Mouse (Mus musculus): ENCODE results near the gene Rasgef1b. TPM values are rescaled to one million over a fixed set of nuclear protein-coding genes. Genes with fewer than 3 reads are reported as not detected.

Rasgef1b gene
- polyA plus RNA-seq, 1 experiment from 2014 or later, result 7.8 TPM

DNA sequence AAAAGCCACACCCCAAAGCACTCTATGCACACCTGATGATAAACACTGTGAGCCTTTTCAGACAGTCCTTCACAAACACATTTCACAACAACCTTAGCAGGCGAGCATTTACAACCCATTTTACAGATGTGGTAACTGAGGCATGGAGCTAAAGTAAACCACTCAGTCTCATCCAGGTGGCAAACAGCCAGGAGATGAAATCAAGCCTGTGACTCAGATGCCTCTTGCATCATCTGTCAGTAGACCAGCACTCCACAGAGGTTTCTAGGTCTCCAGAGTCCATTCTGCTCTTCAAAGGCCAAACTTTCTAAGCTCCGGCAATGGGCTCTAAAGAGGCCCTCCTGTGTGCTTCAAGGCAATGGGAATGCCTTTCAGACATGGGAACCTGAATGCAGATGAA, 396.8 kb downstream of the Rasgef1b start:
- no peak overlapping the region for H3K4me2 ChIP-seq (replicated peaks; ENCODE audit: low read depth, low read length)
- H3K4me1 ChIP-seq (ENCODE audit: insufficient read depth, low read length), result no peaks in the 10 kb centered on the region
- no peak for ATAC-seq (ENCODE audit: low FRiP score, low TSS enrichment)
- H3K9me3 ChIP-seq (ENCODE audit: low read length), result no peaks in the 10 kb centered on the region
- H3K4me3 ChIP-seq (ENCODE audit: low read length), result no peak overlapping the region
- no peaks in the 10 kb centered on the region for H3K36me3 ChIP-seq (ENCODE audit: insufficient read depth, low read length)
- H3K9ac ChIP-seq (replicated peaks; ENCODE audit: low read length), result no peak overlapping the region
- H3K27me3 ChIP-seq (ENCODE audit: insufficient read depth, low read length), result no peaks in the 10 kb centered on the region
- H3K27ac ChIP-seq (ENCODE audit: low read length), result no peak overlapping the region
- 86% methylated on average over 2 of the region's 2 CpGs for WGBS

DNA sequence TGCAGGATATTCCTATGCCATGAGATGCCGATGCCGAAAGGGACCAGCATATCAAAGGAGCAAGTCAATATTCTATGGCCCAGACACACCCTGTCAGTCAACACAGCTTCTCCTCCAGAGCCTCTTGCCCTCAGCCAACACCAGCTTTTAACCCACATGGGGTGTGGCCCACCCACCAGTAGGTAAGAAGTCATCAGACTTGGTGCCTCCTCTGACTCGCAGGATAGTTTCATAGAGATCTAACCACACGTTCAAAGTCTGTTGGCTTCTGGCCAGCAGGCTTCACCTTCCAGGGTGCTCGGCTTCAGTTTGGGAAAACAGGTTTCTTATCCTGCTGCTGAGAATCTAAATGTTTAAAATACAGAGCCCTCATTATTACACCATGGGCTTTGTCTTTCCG, 399.8 kb downstream of the Rasgef1b start:
- ATAC-seq (ENCODE audit: low FRiP score, low TSS enrichment), result no peak
- H3K27ac ChIP-seq (ENCODE audit: low read length), result no peak overlapping the region
- WGBS, result 69% methylated on average over 6 of the region's 6 CpGs

DNA sequence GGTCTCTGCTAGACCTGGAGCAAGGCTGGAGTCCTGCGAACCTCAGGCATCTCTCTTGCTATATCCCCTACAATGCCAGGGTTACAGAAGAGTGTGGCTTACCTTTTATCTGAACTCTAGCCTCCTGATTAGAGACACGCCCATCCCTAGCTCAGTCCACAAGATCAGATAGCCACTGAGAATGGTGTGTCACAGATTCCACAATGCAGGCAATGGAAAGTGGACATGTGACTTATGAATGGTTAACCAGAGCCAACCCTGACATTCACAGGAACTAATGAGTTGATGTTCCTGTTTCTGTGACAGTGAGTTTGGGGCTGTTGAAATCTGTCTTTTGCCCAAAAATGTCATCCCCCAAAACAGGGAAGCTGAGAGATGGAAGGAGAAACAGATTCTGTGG, 401.8 kb downstream of the Rasgef1b start:
- no peak overlapping the region for H3K27ac ChIP-seq (ENCODE audit: low read length)
- 83% methylated on average over 2 of the region's 2 CpGs for WGBS
- ATAC-seq (ENCODE audit: low FRiP score, low TSS enrichment), result no peak

More for the DNA sequence above, 399.8 kb downstream of the Rasgef1b start:
- H3K27me3 ChIP-seq (ENCODE audit: insufficient read depth, low read length), result no peaks in the 10 kb centered on the region
- no peak overlapping the region for H3K4me2 ChIP-seq (replicated peaks; ENCODE audit: low read depth, low read length)
- H3K4me1 ChIP-seq (ENCODE audit: insufficient read depth, low read length), result no peaks in the 10 kb centered on the region
- H3K9ac ChIP-seq (replicated peaks; ENCODE audit: low read length), result no peak overlapping the region
- H3K9me3 ChIP-seq (ENCODE audit: low read length), result no peaks in the 10 kb centered on the region
- H3K4me3 ChIP-seq (ENCODE audit: low read length), result no peak overlapping the region
- H3K36me3 ChIP-seq (ENCODE audit: insufficient read depth, low read length), result no peaks in the 10 kb centered on the region

DNA sequence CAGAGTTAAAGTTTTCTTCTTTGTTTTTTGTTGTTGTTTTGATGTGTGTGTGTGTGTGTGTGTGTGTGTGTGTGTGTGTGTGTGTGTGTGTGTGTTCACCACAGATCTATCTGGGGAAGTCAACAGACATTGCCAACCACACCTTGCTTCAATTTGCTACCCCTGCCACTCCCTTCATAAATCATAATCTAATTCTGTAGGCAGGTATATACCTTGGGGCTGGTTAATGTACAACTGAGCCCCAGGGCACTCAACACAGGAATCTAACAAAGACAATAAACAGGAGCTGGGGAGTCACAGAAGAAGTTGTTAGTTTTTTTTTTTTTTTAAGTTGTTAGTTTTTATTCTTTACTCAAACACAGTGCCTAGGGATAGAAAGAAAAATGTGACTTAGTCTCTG, 403.6 kb downstream of the Rasgef1b start:
- no peaks in the 10 kb centered on the region for H3K27me3 ChIP-seq (ENCODE audit: insufficient read depth, low read length)
- H3K36me3 ChIP-seq (ENCODE audit: insufficient read depth, low read length), result no peaks in the 10 kb centered on the region
- no peak for ATAC-seq (ENCODE audit: low FRiP score, low TSS enrichment)
- H3K9me3 ChIP-seq (ENCODE audit: low read length), result no peaks in the 10 kb centered on the region
- no peak overlapping the region for H3K4me3 ChIP-seq (ENCODE audit: low read length)
- H3K9ac ChIP-seq (replicated peaks; ENCODE audit: low read length), result no peak overlapping the region
- no peak overlapping the region for H3K4me2 ChIP-seq (replicated peaks; ENCODE audit: low read depth, low read length)
- H3K27ac ChIP-seq (ENCODE audit: low read length), result no peak overlapping the region
- H3K4me1 ChIP-seq (ENCODE audit: insufficient read depth, low read length), result no peaks in the 10 kb centered on the region

More for the DNA sequence above, 401.8 kb downstream of the Rasgef1b start:
- Histone ChIP-seq H3K4me3 (ENCODE audit: low read length) (no peak overlapping the region), H3K36me3 (ENCODE audit: insufficient read depth, low read length) (no peaks in the 10 kb centered on the region), H3K9me3 (ENCODE audit: low read length) (no peaks in the 10 kb centered on the region), H3K27me3 (ENCODE audit: insufficient read depth, low read length) (no peaks in the 10 kb centered on the region), H3K4me1 (ENCODE audit: insufficient read depth, low read length) (no peaks in the 10 kb centered on the region), H3K9ac (replicated peaks; ENCODE audit: low read length) (no peak overlapping the region), H3K4me2 (replicated peaks; ENCODE audit: low read depth, low read length) (no peak overlapping the region)

- no peak overlapping the region for H3K4me2 ChIP-seq (replicated peaks; ENCODE audit: low read depth, low read length)
- H3K9ac ChIP-seq (replicated peaks; ENCODE audit: low read length), result no peak overlapping the region
- no peaks in the 10 kb centered on the region for H3K9me3 ChIP-seq (ENCODE audit: low read length)
- H3K4me1 ChIP-seq (ENCODE audit: insufficient read depth, low read length), result no peaks in the 10 kb centered on the region
- ATAC-seq (ENCODE audit: low FRiP score, low TSS enrichment), result no peak
- H3K4me3 ChIP-seq (ENCODE audit: low read length), result no peak overlapping the region
- WGBS, result 72% methylated on average over 4 of the region's 4 CpGs
- H3K27ac ChIP-seq (ENCODE audit: low read length), result no peak overlapping the region
- no peaks in the 10 kb centered on the region for H3K27me3 ChIP-seq (ENCODE audit: insufficient read depth, low read length)
- no peaks in the 10 kb centered on the region for H3K36me3 ChIP-seq (ENCODE audit: insufficient read depth, low read length)
Observed at GRCm38 (mm10) chr5:99320783-99321182, 408.1 kb downstream of the Rasgef1b start.

GRCm38 (mm10) chr5:99297939-99298338, 430.9 kb downstream of the Rasgef1b start:
- H3K4me3 ChIP-seq (ENCODE audit: low read length), result no peak overlapping the region
- H3K4me1 ChIP-seq (ENCODE audit: insufficient read depth, low read length), result peaks cover 7% of the 10 kb centered on the region; the same call in 1 of the 2 replicates
- WGBS, result 65% methylated on average over 4 of the region's 4 CpGs
- no peak for ATAC-seq (ENCODE audit: low FRiP score, low TSS enrichment)
- no peak overlapping the region for H3K9ac ChIP-seq (replicated peaks; ENCODE audit: low read length)
- no peak overlapping the region for H3K4me2 ChIP-seq (replicated peaks; ENCODE audit: low read depth, low read length)
- no peaks in the 10 kb centered on the region for H3K36me3 ChIP-seq (ENCODE audit: insufficient read depth, low read length)
- H3K27me3 ChIP-seq (ENCODE audit: insufficient read depth, low read length), result no peaks in the 10 kb centered on the region
- H3K27ac ChIP-seq (ENCODE audit: low read length), result no peak overlapping the region
- H3K9me3 ChIP-seq (ENCODE audit: low read length), result no peaks in the 10 kb centered on the region

- Histone ChIP-seq H3K9me3 (ENCODE audit: low read length) (no peaks in the 10 kb centered on the region), H3K4me3 (ENCODE audit: low read length) (no peak overlapping the region), H3K4me1 (ENCODE audit: insufficient read depth, low read length) (peaks cover 7% of the 10 kb centered on the region; the same call in 1 of the 2 replicates), H3K27me3 (ENCODE audit: insufficient read depth, low read length) (no peaks in the 10 kb centered on the region), H3K36me3 (ENCODE audit: insufficient read depth, low read length) (no peaks in the 10 kb centered on the region), H3K9ac (replicated peaks; ENCODE audit: low read length) (no peak overlapping the region), H3K4me2 (replicated peaks; ENCODE audit: low read depth, low read length) (no peak overlapping the region), H3K27ac (ENCODE audit: low read length) (no peak overlapping the region)
- 42% methylated on average over 2 of the region's 2 CpGs for WGBS
- peak; percentile 61; the same call in 1 of the 2 replicates for ATAC-seq (ENCODE audit: low FRiP score, low TSS enrichment)
Observed at GRCm38 (mm10) chr5:99296348-99296747, 432.5 kb downstream of the Rasgef1b start.

DNA sequence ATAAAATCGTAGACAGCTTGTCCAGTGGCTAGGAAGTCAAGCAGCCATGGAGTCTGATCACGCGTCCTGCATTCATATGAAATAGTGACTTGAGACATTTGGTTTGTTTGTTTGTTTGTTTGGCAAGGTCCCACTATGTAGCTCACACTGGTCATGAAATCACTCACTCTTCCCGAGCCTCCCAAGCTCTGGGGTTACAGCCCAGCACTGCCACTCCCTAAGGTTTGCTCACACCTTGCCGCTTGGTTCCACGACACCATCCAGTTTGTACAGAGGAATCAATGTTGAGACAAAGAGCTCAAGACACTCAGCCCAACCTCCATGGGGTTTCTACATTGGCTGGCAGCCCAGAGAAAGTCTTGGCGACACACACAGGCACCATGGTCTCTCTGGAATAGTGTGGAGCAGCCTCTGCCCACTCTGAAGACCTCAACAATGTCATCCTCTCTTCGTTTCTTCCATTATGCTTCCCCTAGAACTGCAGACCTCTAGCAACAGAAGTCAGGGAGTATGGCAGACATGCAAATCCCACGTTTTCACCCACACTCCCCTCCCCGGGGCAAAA, 436.5 kb downstream of the Rasgef1b start:
- peaks cover 7% of the 10 kb centered on the region; the same call in 1 of the 2 replicates for H3K4me1 ChIP-seq (ENCODE audit: insufficient read depth, low read length)
- ATAC-seq (ENCODE audit: low FRiP score, low TSS enrichment), result no peak
- no peak overlapping the region for H3K4me3 ChIP-seq (ENCODE audit: low read length)
- no peak overlapping the region for H3K9ac ChIP-seq (replicated peaks; ENCODE audit: low read length)
- WGBS, result 68% methylated on average over 10 of the region's 10 CpGs
- H3K9me3 ChIP-seq (ENCODE audit: low read length), result no peaks in the 10 kb centered on the region
- no peak overlapping the region for H3K4me2 ChIP-seq (replicated peaks; ENCODE audit: low read depth, low read length)
- no peaks in the 10 kb centered on the region for H3K27me3 ChIP-seq (ENCODE audit: insufficient read depth, low read length)
- H3K36me3 ChIP-seq (ENCODE audit: insufficient read depth, low read length), result no peaks in the 10 kb centered on the region
- no peak overlapping the region for H3K27ac ChIP-seq (ENCODE audit: low read length)

- Histone ChIP-seq H3K27me3 (ENCODE audit: insufficient read depth, low read length) (no peaks in the 10 kb centered on the region), H3K4me1 (ENCODE audit: insufficient read depth, low read length) (peaks cover 7% of the 10 kb centered on the region; the same call in 1 of the 2 replicates), H3K4me2 (replicated peaks; ENCODE audit: low read depth, low read length) (no peak overlapping the region), H3K27ac (ENCODE audit: low read length) (no peak overlapping the region), H3K4me3 (ENCODE audit: low read length) (no peak overlapping the region), H3K9ac (replicated peaks; ENCODE audit: low read length) (no peak overlapping the region), H3K9me3 (ENCODE audit: low read length) (no peaks in the 10 kb centered on the region), H3K36me3 (ENCODE audit: insufficient read depth, low read length) (no peaks in the 10 kb centered on the region)
- WGBS, result 74% methylated on average over 12 of the region's 12 CpGs
- no peak for ATAC-seq (ENCODE audit: low FRiP score, low TSS enrichment)
Observed at GRCm38 (mm10) chr5:99291084-99291830, 437.6 kb downstream of the Rasgef1b start.

DNA sequence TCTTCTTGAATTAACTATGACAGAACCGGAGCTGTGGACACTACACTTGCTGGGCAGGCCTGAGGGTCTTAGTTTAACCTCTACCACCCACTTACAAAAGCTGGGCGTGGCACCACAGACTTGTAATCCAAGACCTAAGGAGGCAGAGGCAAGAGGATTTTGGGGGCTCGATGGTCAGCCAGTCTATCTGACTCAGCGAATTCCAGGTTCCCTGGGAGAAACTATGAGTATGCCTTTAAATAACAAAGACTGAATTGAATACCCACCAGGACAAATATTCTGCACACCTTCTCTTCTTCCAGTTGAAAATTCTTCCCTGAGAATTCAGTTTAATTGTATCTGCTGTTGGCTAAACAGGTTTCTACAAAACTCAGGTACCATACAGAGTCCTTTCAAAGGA, 440.6 kb downstream of the Rasgef1b start:
- no peaks in the 10 kb centered on the region for H3K36me3 ChIP-seq (ENCODE audit: insufficient read depth, low read length)
- no peak overlapping the region for H3K27ac ChIP-seq (ENCODE audit: low read length)
- no peak overlapping the region for H3K9ac ChIP-seq (replicated peaks; ENCODE audit: low read length)
- no peaks in the 10 kb centered on the region for H3K9me3 ChIP-seq (ENCODE audit: low read length)
- no peaks in the 10 kb centered on the region for H3K4me1 ChIP-seq (ENCODE audit: insufficient read depth, low read length)
- WGBS, result 81% methylated on average over 4 of the region's 4 CpGs
- H3K4me3 ChIP-seq (ENCODE audit: low read length), result no peak overlapping the region
- H3K4me2 ChIP-seq (replicated peaks; ENCODE audit: low read depth, low read length), result no peak overlapping the region
- no peaks in the 10 kb centered on the region for H3K27me3 ChIP-seq (ENCODE audit: insufficient read depth, low read length)
- ATAC-seq (ENCODE audit: low FRiP score, low TSS enrichment), result no peak
